Mouse (Mus musculus): Measurements from ENCODE around the gene H2-Q10. TPM values are rescaled to one million over a fixed set of nuclear protein-coding genes. Genes with fewer than 3 reads are reported as not detected.
"Not testable (repeated sequence)": the region's sequence is repeated elsewhere in the genome, so short reads cannot be mapped to it uniquely, and the experiment has no call there.

Gene H2-Q10
- total and polyA plus RNA-seq, 3 experiments, result 0.34 to 7.0 (median 0.37) TPM

DNA sequence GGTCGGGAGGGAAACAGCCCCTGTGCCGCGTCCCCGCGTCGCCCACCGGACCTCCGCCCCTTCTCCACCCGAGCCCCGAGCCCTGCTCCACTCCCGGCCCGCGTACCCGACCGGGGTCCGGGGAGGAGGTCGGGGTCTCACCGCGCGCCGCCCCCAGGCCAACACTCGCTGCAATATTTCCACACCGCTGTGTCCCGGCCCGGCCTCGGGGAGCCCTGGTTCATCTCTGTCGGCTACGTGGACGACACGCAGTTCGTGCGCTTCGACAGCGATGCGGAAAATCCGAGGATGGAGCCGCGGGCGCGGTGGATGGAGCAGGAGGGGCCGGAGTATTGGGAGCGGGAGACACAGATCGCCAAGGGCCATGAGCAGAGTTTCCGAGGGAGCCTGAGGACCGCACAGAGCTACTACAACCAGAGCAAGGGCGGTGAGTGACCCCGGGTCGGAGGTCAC, 30.6 kb upstream of the H2-Q10 start:
- Histone ChIP-seq H3K9ac (ENCODE audit: low read depth, low read length) (peak overlapping the region; percentile 56), H3K4me3 (peak overlapping the region; percentile 51)
- intact Hi-C loops (cut with DNase I); H3K27ac ChIP-seq; H3K36me3 ChIP-seq (ENCODE audit: control insufficient read depth, insufficient read depth, low read length); H3K4me1 ChIP-seq (ENCODE audit: control insufficient read depth, insufficient read depth, low read length); H3K27me3 ChIP-seq (ENCODE audit: control insufficient read depth, insufficient read depth, low read length); H3K79me2 ChIP-seq (replicated peaks; ENCODE audit: control insufficient read depth, insufficient read depth, low read length): not testable (repeated sequence)
- DNase-seq, result peak in 1 of 2 experiments; percentile 50
- WGBS, result under 1% methylated on average over 48 of the region's 48 CpGs

DNA sequence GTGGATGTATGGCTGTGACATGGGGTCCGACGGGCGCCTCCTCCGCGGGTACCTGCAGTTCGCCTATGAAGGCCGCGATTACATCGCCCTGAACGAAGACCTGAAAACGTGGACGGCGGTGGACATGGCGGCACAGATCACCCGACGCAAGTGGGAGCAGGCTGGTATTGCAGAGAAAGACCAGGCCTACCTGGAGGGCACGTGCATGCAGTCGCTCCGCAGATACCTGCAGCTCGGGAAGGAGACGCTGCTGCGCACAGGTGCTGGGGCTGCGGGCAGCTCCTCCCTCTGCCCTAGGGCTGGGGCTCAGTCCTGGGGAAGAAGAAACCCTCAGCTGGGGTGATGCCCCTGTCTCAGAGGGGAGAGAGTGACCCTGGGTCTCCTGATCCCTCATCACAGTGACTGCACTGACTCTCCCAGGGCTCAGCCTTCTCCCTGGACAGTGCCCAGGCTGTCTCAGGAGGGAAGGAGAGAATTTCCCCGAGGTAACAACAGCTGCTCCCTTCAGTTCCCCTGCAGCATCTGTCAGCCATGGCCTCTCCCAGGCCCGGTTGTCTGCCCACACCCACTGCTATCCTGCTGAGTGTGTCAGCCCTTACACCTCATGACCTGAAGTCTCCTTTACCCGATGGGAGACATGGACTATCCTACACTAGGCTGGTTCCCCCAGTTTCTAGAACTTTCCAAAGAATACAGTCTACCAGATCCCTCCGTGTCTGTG, 29.8 kb upstream of the H2-Q10 start:
- DNase-seq; H3K79me2 ChIP-seq (replicated peaks; ENCODE audit: control insufficient read depth, insufficient read depth, low read length); H3K27me3 ChIP-seq (ENCODE audit: control insufficient read depth, insufficient read depth, low read length); H3K36me3 ChIP-seq (ENCODE audit: control insufficient read depth, insufficient read depth, low read length); H3K27ac ChIP-seq; intact Hi-C loops (cut with DNase I); H3K4me1 ChIP-seq (ENCODE audit: control insufficient read depth, insufficient read depth, low read length); H3K4me3 ChIP-seq; H3K9ac ChIP-seq (ENCODE audit: low read depth, low read length): not testable (repeated sequence)
- 48% methylated on average over 27 of the region's 27 CpGs for WGBS

DNA sequence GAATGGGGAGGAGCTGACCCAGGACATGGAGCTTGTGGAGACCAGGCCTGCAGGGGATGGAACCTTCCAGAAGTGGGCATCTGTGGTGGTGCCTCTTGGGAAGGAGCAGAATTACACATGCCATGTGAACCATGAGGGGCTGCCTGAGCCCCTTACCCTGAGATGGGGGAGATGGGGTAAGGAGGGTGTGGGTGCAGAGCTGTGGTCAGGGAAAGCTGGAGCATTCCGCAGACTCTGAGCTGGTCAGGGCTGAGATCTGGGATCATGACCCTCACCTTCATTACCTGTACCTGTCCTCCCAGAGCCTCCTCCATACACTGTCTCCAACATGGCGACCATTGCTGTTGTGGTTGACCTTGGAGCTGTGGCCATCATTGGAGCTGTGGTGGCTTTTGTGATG, 27.5 kb upstream of the H2-Q10 start:
- 82% methylated on average over 2 of the region's 2 CpGs for WGBS
- intact Hi-C loops (cut with DNase I), result not testable (repeated sequence)

DNA sequence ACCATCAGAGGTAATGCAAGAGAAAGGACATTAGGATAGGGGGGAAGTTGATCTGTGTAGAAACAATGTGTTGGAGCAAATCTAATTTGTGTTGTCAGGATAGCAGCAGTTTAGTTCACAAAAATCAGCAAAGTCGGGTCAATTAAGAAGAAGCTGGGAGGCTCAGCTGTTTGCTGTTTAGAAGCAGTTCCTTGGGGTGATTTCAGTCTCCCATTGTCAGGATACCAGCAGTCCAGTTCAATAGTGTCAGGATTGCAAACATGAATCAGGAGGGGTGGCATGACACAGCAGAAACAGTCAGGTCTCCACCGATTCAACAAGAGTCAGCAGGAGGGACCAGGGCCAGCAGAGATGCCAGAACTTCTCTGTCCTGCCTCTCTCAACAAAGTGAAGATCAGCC, 25.4 kb upstream of the H2-Q10 start:
- WGBS, result 80% methylated on average over 2 of the region's 2 CpGs
- intact Hi-C loops (cut with DNase I); H3K4me1 ChIP-seq (ENCODE audit: control insufficient read depth, insufficient read depth, low read length); H3K9ac ChIP-seq (ENCODE audit: low read depth, low read length); H3K36me3 ChIP-seq (ENCODE audit: control insufficient read depth, insufficient read depth, low read length); H3K27ac ChIP-seq; H3K4me3 ChIP-seq; H3K27me3 ChIP-seq (ENCODE audit: control insufficient read depth, insufficient read depth, low read length); DNase-seq; H3K79me2 ChIP-seq (replicated peaks; ENCODE audit: control insufficient read depth, insufficient read depth, low read length): not testable (repeated sequence)

More for the DNA sequence above, 27.5 kb upstream of the H2-Q10 start:
- H3K4me3 ChIP-seq; H3K79me2 ChIP-seq (replicated peaks; ENCODE audit: control insufficient read depth, insufficient read depth, low read length); H3K4me1 ChIP-seq (ENCODE audit: control insufficient read depth, insufficient read depth, low read length); H3K27ac ChIP-seq; H3K36me3 ChIP-seq (ENCODE audit: control insufficient read depth, insufficient read depth, low read length); H3K9ac ChIP-seq (ENCODE audit: low read depth, low read length); H3K27me3 ChIP-seq (ENCODE audit: control insufficient read depth, insufficient read depth, low read length); DNase-seq: not testable (repeated sequence)

DNA sequence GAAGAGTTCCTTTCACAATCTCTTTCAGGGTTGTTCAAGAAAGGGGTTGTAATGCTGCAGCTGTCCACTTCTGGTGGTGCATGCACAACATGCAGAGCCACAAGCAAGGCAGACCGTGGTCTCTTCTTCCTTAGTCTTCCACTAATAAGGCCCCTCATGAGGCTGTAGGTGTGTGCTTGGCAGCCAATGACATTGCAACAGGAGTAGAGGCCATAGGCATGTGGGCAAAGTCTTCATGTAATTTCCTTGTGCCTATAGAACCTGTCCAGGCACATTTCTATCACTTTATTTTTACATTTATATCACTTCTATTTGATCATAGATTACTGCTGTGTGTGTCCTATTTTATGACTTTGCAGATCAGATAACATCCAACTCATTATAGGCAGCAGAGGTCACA, 11.6 kb upstream of the H2-Q10 start:
- no CpG with 5 or more reads among the region's 1 CpGs for WGBS
- H3K79me2 ChIP-seq (replicated peaks; ENCODE audit: control insufficient read depth, insufficient read depth, low read length); DNase-seq; H3K27me3 ChIP-seq (ENCODE audit: control insufficient read depth, insufficient read depth, low read length); intact Hi-C loops (cut with DNase I); H3K9ac ChIP-seq (ENCODE audit: low read depth, low read length); H3K27ac ChIP-seq; H3K4me1 ChIP-seq (ENCODE audit: control insufficient read depth, insufficient read depth, low read length); H3K4me3 ChIP-seq; H3K36me3 ChIP-seq (ENCODE audit: control insufficient read depth, insufficient read depth, low read length): not testable (repeated sequence)

DNA sequence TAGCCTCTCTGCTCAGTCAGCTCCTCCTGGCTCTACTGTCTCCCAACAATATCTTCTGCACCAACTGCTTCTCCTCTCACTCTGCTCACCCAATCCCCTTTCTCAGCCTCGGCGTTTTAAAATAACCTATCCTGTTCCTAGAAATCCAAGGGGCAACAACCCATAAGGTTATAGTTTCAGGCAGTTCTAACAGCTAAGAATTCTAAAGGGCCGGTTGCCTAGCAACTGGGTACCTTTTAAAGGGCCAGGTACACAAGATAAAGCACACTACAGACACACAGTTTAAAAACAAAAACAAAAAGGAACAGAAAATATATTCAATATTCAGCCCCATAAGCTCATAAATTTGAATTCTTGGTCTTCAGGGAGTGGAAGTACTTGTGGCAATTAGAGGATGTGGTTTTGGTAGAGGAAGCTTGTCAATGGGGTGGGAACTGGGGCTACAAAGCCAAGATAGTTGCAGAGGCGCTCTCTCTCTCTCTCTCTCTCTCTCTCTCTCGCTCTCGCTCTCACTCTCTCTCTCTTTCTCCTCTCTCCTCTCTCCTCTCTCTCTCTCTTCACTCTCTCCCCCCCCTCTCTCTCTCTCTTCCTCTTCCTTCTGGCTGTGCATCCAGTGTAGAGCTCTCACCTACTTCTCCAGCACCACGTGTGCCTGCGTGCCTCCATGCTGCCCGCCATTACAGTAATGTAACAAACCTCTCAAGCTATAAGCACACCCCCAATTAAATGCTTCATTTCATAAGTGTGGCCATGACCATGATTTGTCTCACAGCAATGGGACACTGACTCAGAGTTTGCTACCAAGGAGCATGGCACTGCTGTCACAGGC, 9.2 kb upstream of the H2-Q10 start:
- H3K9ac ChIP-seq (ENCODE audit: low read depth, low read length); H3K79me2 ChIP-seq (replicated peaks; ENCODE audit: control insufficient read depth, insufficient read depth, low read length); H3K4me3 ChIP-seq; DNase-seq; H3K36me3 ChIP-seq (ENCODE audit: control insufficient read depth, insufficient read depth, low read length); H3K27ac ChIP-seq; H3K4me1 ChIP-seq (ENCODE audit: control insufficient read depth, insufficient read depth, low read length); intact Hi-C loops (cut with DNase I); H3K27me3 ChIP-seq (ENCODE audit: control insufficient read depth, insufficient read depth, low read length): not testable (repeated sequence)
- WGBS, result 81% methylated on average over 3 of the region's 9 CpGs

DNA sequence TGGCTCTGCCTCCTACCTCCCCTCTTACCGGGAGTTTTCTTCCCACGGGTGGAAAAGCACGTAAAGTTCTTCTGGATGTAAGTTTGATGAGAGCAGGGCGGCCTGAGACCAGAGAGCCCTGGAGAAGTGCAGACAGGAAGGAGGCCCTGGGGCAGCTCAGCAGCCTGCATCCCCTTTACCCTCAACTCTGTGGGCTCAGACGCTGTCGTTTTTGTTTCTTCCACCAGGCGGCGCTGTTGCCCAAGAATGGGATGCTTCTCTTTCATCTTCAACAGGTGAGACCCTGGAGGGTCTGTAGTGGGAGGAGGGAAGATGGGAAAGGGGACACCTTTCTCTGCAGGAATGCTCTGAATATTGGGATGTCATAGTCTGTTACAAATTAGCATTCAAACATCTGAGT, 4.2 kb upstream of the H2-Q10 start:
- H3K27me3 ChIP-seq (ENCODE audit: control insufficient read depth, insufficient read depth, low read length); H3K4me1 ChIP-seq (ENCODE audit: control insufficient read depth, insufficient read depth, low read length); H3K9ac ChIP-seq (ENCODE audit: low read depth, low read length); H3K4me3 ChIP-seq; H3K27ac ChIP-seq; intact Hi-C loops (cut with DNase I); H3K36me3 ChIP-seq (ENCODE audit: control insufficient read depth, insufficient read depth, low read length); H3K79me2 ChIP-seq (replicated peaks; ENCODE audit: control insufficient read depth, insufficient read depth, low read length); DNase-seq: not testable (repeated sequence)
- peak; percentile 57 for TF ChIP-seq CTCF (IDR thresholded peaks at IDR 0.05)
- 6% methylated on average over 8 of the region's 8 CpGs for WGBS

DNA sequence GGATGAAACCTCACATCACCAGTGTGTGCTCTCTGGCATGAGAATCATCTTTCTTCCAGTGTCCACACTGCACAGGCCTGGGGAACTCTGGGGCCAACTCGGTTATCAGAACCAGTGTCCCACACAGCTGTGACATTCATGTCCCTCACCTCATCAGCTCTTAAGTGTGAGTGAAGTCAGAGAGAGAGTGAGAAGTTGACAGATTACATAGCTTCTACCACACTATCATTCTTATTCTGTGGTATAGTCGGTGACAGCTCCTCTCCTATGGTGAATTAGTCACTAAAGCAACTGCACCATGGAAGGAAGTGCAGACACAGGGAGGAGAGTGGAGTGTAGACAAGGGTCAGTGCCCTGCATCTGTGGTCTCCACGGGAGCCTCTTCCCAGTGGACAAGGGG, 953 bp upstream of the H2-Q10 start:
- DNase-seq; intact Hi-C loops (cut with DNase I); H3K4me3 ChIP-seq; H3K4me1 ChIP-seq (ENCODE audit: control insufficient read depth, insufficient read depth, low read length); H3K79me2 ChIP-seq (replicated peaks; ENCODE audit: control insufficient read depth, insufficient read depth, low read length); H3K9ac ChIP-seq (ENCODE audit: low read depth, low read length); H3K36me3 ChIP-seq (ENCODE audit: control insufficient read depth, insufficient read depth, low read length); H3K27ac ChIP-seq; H3K27me3 ChIP-seq (ENCODE audit: control insufficient read depth, insufficient read depth, low read length): not testable (repeated sequence)
- 44% methylated on average over 3 of the region's 3 CpGs for WGBS

Data from heart, adult 2 months (tissue).